In genomic region chr3:58123396-58124077, GRCm38 (mm10) we compare ENCODE assay signal across 13 mouse cellular contexts.
DNase-seq lines count a peak whose midpoint lies in the region; ATAC-seq lines count a peak whose summit lies in the region.
"Had no signal": no experiment of that assay in that cellular context is flagged by ENCODE, and none has a peak within 500 bp of the region (broad histone marks: within the 10 kb centered on the region; RNA-seq: fewer than 3 reads in every experiment).

No protein-coding gene starts in this region.

- 80% methylated on average over 7 of the region's 7 CpGs for WGBS in hindbrain, embryonic 11.5 days
- WGBS in hindbrain, embryonic 10.5 days, result 77% methylated on average over 7 of the region's 7 CpGs
- WGBS in neural tube, embryonic 12.5 days, result 78% methylated on average over 7 of the region's 7 CpGs
- 75% methylated on average over 7 of the region's 7 CpGs for WGBS in hindbrain, embryonic 16.5 days

- no peak for DNase-seq in hindbrain, embryonic 11.5 days (ENCODE audit: low spot score)
- no peak for DNase-seq in hindbrain, embryonic 10.5 days (ENCODE audit: low spot score)
- no peak for DNase-seq in neural tube, embryonic 10.5 days (ENCODE audit: extremely low spot score, low spot score)
- DNase-seq in frontal cortex, postnatal 36 days (ENCODE audit: low spot score in 2 of 2), result no peak

- no peak overlapping the region for H3K27ac ChIP-seq in hindbrain, embryonic 11.5 days (ENCODE audit: low read depth, low read length)
- H3K27ac ChIP-seq in hindbrain, embryonic 10.5 days, result no peak overlapping the region
- H3K27ac ChIP-seq in neural tube, embryonic 12.5 days, result no peak overlapping the region
- H3K27ac ChIP-seq in hindbrain, embryonic 16.5 days (ENCODE audit: low read depth, low read length), result no peak overlapping the region
- H3K27ac ChIP-seq: heart, adult 2 months; macrophage had no signal

- H3K9ac ChIP-seq in hindbrain, embryonic 11.5 days (ENCODE audit: low read depth, low read length), result no peak overlapping the region
- H3K9ac ChIP-seq in neural tube, embryonic 12.5 days, result no peak overlapping the region
- H3K9ac ChIP-seq in hindbrain, embryonic 16.5 days (ENCODE audit: low read depth, low read length), result no peak overlapping the region
- H3K9ac ChIP-seq: lung, embryonic 14.5 days had no signal

- no peaks in the 10 kb centered on the region for H3K36me3 ChIP-seq in hindbrain, embryonic 11.5 days (ENCODE audit: control insufficient read depth, insufficient read depth, low read length)
- no peaks in the 10 kb centered on the region for H3K36me3 ChIP-seq in hindbrain, embryonic 10.5 days
- no peaks in the 10 kb centered on the region for H3K36me3 ChIP-seq in neural tube, embryonic 12.5 days
- H3K36me3 ChIP-seq in hindbrain, embryonic 16.5 days (ENCODE audit: control insufficient read depth, insufficient read depth, low read length), result no peaks in the 10 kb centered on the region
- H3K36me3 ChIP-seq: G1E had no signal

- no peaks in the 10 kb centered on the region for H3K4me1 ChIP-seq in hindbrain, embryonic 11.5 days (replicated peaks; ENCODE audit: control insufficient read depth, insufficient read depth, low read length)
- H3K4me1 ChIP-seq in hindbrain, embryonic 10.5 days (replicated peaks), result peaks cover 3% of the 10 kb centered on the region; the same call in 1 of the 2 replicates
- H3K4me1 ChIP-seq in neural tube, embryonic 12.5 days, result no peaks in the 10 kb centered on the region
- no peaks in the 10 kb centered on the region for H3K4me1 ChIP-seq in hindbrain, embryonic 16.5 days (ENCODE audit: control insufficient read depth, insufficient read depth, low read depth, low read length)

- ATAC-seq in hindbrain, embryonic 11.5 days (ENCODE audit: low FRiP score), result peak; percentile 23; the same call in 1 of the 2 replicates
- 0 out of 2 replicates have a peak, but pooled peaks have one; percentile 18 for ATAC-seq in neural tube, embryonic 12.5 days (ENCODE audit: low FRiP score, low read depth)
- ATAC-seq in hindbrain, embryonic 16.5 days, result peak; percentile 21; the same call in 1 of the 2 replicates
- no peak for ATAC-seq in megakaryocyte-erythroid progenitor cell, adult 5-6 weeks (replicated peaks; ENCODE audit: low FRiP score, low TSS enrichment, poor library complexity, severe bottlenecking)

- H3K9me3 ChIP-seq in hindbrain, embryonic 11.5 days (ENCODE audit: control insufficient read depth, low read length), result no peaks in the 10 kb centered on the region
- H3K9me3 ChIP-seq in hindbrain, embryonic 10.5 days, result no peaks in the 10 kb centered on the region
- no peaks in the 10 kb centered on the region for H3K9me3 ChIP-seq in neural tube, embryonic 12.5 days
- H3K9me3 ChIP-seq in hindbrain, embryonic 16.5 days (ENCODE audit: control insufficient read depth, low read length), result no peaks in the 10 kb centered on the region
- H3K9me3 ChIP-seq: G1E had no signal

- H3K27me3 ChIP-seq in hindbrain, embryonic 11.5 days (ENCODE audit: control insufficient read depth, insufficient read depth, low read length), result no peaks in the 10 kb centered on the region
- no peaks in the 10 kb centered on the region for H3K27me3 ChIP-seq in hindbrain, embryonic 10.5 days (ENCODE audit: insufficient read depth, poor library complexity, severe bottlenecking)
- no peaks in the 10 kb centered on the region for H3K27me3 ChIP-seq in neural tube, embryonic 12.5 days (replicated peaks)
- H3K27me3 ChIP-seq in hindbrain, embryonic 16.5 days (replicated peaks; ENCODE audit: control insufficient read depth, insufficient read depth, low read length), result no peaks in the 10 kb centered on the region

- H3K4me2 ChIP-seq in hindbrain, embryonic 11.5 days (replicated peaks; ENCODE audit: low read depth, low read length), result no peak overlapping the region
- H3K4me2 ChIP-seq in neural tube, embryonic 12.5 days (replicated peaks), result no peak overlapping the region
- no peak overlapping the region for H3K4me2 ChIP-seq in hindbrain, embryonic 16.5 days (ENCODE audit: low read length)
- H3K4me2 ChIP-seq: liver, embryonic 11.5 days had no signal

- H3K4me3 ChIP-seq in hindbrain, embryonic 11.5 days (ENCODE audit: low read depth, low read length), result no peak overlapping the region
- H3K4me3 ChIP-seq in hindbrain, embryonic 10.5 days, result no peak overlapping the region
- no peak overlapping the region for H3K4me3 ChIP-seq in neural tube, embryonic 12.5 days
- no peak overlapping the region for H3K4me3 ChIP-seq in hindbrain, embryonic 16.5 days (ENCODE audit: low read length)
- H3K4me3 ChIP-seq: erythroblast, embryonic 14.5 days; heart, adult 2 months had no signal
